Mouse (Mus musculus): ENCODE results near the gene Emc8. TPM values are rescaled to one million over a fixed set of nuclear protein-coding genes. Genes with fewer than 3 reads are reported as not detected.

Gene Emc8
- polyA plus RNA-seq, 1 experiment from 2014 or later: 315 TPM

- ATAC-seq (ENCODE audit: insufficient read depth) (no peak), DNase-seq (no peak)
- peaks cover 20% of the 10 kb centered on the region for H3K4me1 ChIP-seq (ENCODE audit: insufficient read depth)
- no peaks in the 10 kb centered on the region for H3K27me3 ChIP-seq (ENCODE audit: insufficient read depth, low read length)
- H3K4me2 ChIP-seq: no peak overlapping the region
- no peak for TF ChIP-seq CTCF (IDR thresholded peaks at IDR 0.05; ENCODE audit: low read depth)
- H3K9ac ChIP-seq: no peak overlapping the region; the same call in 1 of the 2 replicates
- no peaks in the 10 kb centered on the region for H3K36me3 ChIP-seq (ENCODE audit: insufficient read depth)
- WGBS: 50% methylated on average over 19 of the region's 19 CpGs
- H3K4me3 ChIP-seq (ENCODE audit: low read depth, low read length): no peak overlapping the region
- H3K27ac ChIP-seq (ENCODE audit: low read depth): no peak overlapping the region
- no peaks in the 10 kb centered on the region for H3K9me3 ChIP-seq (ENCODE audit: low read depth, low read length)
Observed at GRCm38 (mm10) chr8:120701758-120702465, 33.5 kb upstream of the Emc8 start.

- Histone ChIP-seq H3K9ac (no peak overlapping the region), H3K4me2 (no peak overlapping the region), H3K4me1 (ENCODE audit: insufficient read depth) (peaks cover 30% of the 10 kb centered on the region), H3K27me3 (ENCODE audit: insufficient read depth, low read length) (no peaks in the 10 kb centered on the region), H3K4me3 (ENCODE audit: low read depth, low read length) (no peak overlapping the region), H3K27ac (ENCODE audit: low read depth) (0 out of 2 replicates have a peak overlapping the region, but pooled peaks have one; percentile 8), H3K36me3 (ENCODE audit: insufficient read depth) (no peaks in the 10 kb centered on the region), H3K9me3 (ENCODE audit: low read depth, low read length) (no peaks in the 10 kb centered on the region)
- ATAC-seq (ENCODE audit: insufficient read depth) (no peak), DNase-seq (no peak)
- TF ChIP-seq CTCF (IDR thresholded peaks at IDR 0.05; ENCODE audit: low read depth): no peak
- 79% methylated on average over 4 of the region's 4 CpGs for WGBS
Observed at GRCm38 (mm10) chr8:120700053-120700452, 31.7 kb upstream of the Emc8 start.

- no peaks in the 10 kb centered on the region for H3K36me3 ChIP-seq (ENCODE audit: insufficient read depth)
- H3K4me2 ChIP-seq: no peak overlapping the region
- no peak overlapping the region for H3K9ac ChIP-seq
- DNase-seq (peak; percentile 27), ATAC-seq (ENCODE audit: insufficient read depth) (no peak)
- TF ChIP-seq CTCF (IDR thresholded peaks at IDR 0.05; ENCODE audit: low read depth): no peak
- H3K4me3 ChIP-seq (ENCODE audit: low read depth, low read length): no peak overlapping the region
- 42% methylated on average over 2 of the region's 2 CpGs for WGBS
- peaks cover 33% of the 10 kb centered on the region for H3K4me1 ChIP-seq (ENCODE audit: insufficient read depth)
- H3K27ac ChIP-seq (ENCODE audit: low read depth): 0 out of 2 replicates have a peak overlapping the region, but pooled peaks have one; percentile 8
- H3K9me3 ChIP-seq (ENCODE audit: low read depth, low read length): no peaks in the 10 kb centered on the region
- no peaks in the 10 kb centered on the region for H3K27me3 ChIP-seq (ENCODE audit: insufficient read depth, low read length)
Observed at GRCm38 (mm10) chr8:120699565-120699964, 31.2 kb upstream of the Emc8 start.

- H3K9me3 ChIP-seq (ENCODE audit: low read depth, low read length): no peaks in the 10 kb centered on the region
- no peak for ATAC-seq (ENCODE audit: insufficient read depth)
- DNase-seq: peak; percentile 75
- no peaks in the 10 kb centered on the region for H3K27me3 ChIP-seq (ENCODE audit: insufficient read depth, low read length)
- peaks cover 38% of the 10 kb centered on the region for H3K4me1 ChIP-seq (ENCODE audit: insufficient read depth)
- H3K27ac ChIP-seq (ENCODE audit: low read depth): peak overlapping the region; percentile 80; the same call in 1 of the 2 replicates
- no peak overlapping the region for H3K4me3 ChIP-seq (ENCODE audit: low read depth, low read length)
- TF ChIP-seq CTCF (IDR thresholded peaks at IDR 0.05; ENCODE audit: low read depth): no peak
- H3K9ac ChIP-seq: no peak overlapping the region
- H3K36me3 ChIP-seq (ENCODE audit: insufficient read depth): no peaks in the 10 kb centered on the region
- 46% methylated on average over 6 of the region's 6 CpGs for WGBS
- H3K4me2 ChIP-seq: no peak overlapping the region
Observed at GRCm38 (mm10) chr8:120699079-120699478, 30.7 kb upstream of the Emc8 start.

- peak overlapping the region; percentile 80 for H3K27ac ChIP-seq (ENCODE audit: low read depth)
- ATAC-seq (ENCODE audit: insufficient read depth): no peak
Observed at GRCm38 (mm10) chr8:120698426-120698825, 30.1 kb upstream of the Emc8 start.

GRCm38 (mm10) chr8:120697979-120698272 is 29.6 kb upstream of the Emc8 start:
- Histone ChIP-seq H3K4me1 (ENCODE audit: insufficient read depth) (peaks cover 43% of the 10 kb centered on the region), H3K27ac (ENCODE audit: low read depth) (peak overlapping the region; percentile 80; the same call in 1 of the 2 replicates), H3K9me3 (ENCODE audit: low read depth, low read length) (no peaks in the 10 kb centered on the region), H3K36me3 (ENCODE audit: insufficient read depth) (no peaks in the 10 kb centered on the region), H3K27me3 (ENCODE audit: insufficient read depth, low read length) (no peaks in the 10 kb centered on the region), H3K4me2 (no peak overlapping the region), H3K4me3 (ENCODE audit: low read depth, low read length) (no peak overlapping the region), H3K9ac (no peak overlapping the region)
- ATAC-seq (ENCODE audit: insufficient read depth): no peak
- peak; percentile 70 for TF ChIP-seq CTCF (IDR thresholded peaks at IDR 0.05; ENCODE audit: low read depth)
- no peak for DNase-seq

More at GRCm38 (mm10) chr8:120698426-120698825, 30.1 kb upstream of the Emc8 start:
- no peaks in the 10 kb centered on the region for H3K27me3 ChIP-seq (ENCODE audit: insufficient read depth, low read length)
- TF ChIP-seq CTCF (IDR thresholded peaks at IDR 0.05; ENCODE audit: low read depth): no peak
- peaks cover 42% of the 10 kb centered on the region for H3K4me1 ChIP-seq (ENCODE audit: insufficient read depth)
- 41% methylated on average over 7 of the region's 7 CpGs for WGBS
- no peaks in the 10 kb centered on the region for H3K36me3 ChIP-seq (ENCODE audit: insufficient read depth)
- no peaks in the 10 kb centered on the region for H3K9me3 ChIP-seq (ENCODE audit: low read depth, low read length)
- DNase-seq: peak; percentile 80
- no peak overlapping the region for H3K9ac ChIP-seq
- no peak overlapping the region for H3K4me3 ChIP-seq (ENCODE audit: low read depth, low read length)
- no peak overlapping the region for H3K4me2 ChIP-seq

- ATAC-seq (ENCODE audit: insufficient read depth) (peak; percentile 6; the same call in 1 of the 2 replicates), DNase-seq (peak; percentile 88)
- Histone ChIP-seq H3K27ac (ENCODE audit: low read depth) (peak overlapping the region; percentile 77), H3K27me3 (ENCODE audit: insufficient read depth, low read length) (no peaks in the 10 kb centered on the region), H3K4me2 (peak overlapping the region; percentile 5; the same call in 1 of the 2 replicates), H3K36me3 (ENCODE audit: insufficient read depth) (no peaks in the 10 kb centered on the region), H3K9ac (no peak overlapping the region), H3K4me1 (ENCODE audit: insufficient read depth) (peaks cover 45% of the 10 kb centered on the region), H3K9me3 (ENCODE audit: low read depth, low read length) (no peaks in the 10 kb centered on the region), H3K4me3 (ENCODE audit: low read depth, low read length) (no peak overlapping the region)
- WGBS: 47% methylated on average over 17 of the region's 17 CpGs
- no peak for TF ChIP-seq CTCF (IDR thresholded peaks at IDR 0.05; ENCODE audit: low read depth)
Observed at GRCm38 (mm10) chr8:120697154-120697978, 29.0 kb upstream of the Emc8 start.
